29 mouse cellular contexts compared by ENCODE assay signal in the genomic region with DNA sequence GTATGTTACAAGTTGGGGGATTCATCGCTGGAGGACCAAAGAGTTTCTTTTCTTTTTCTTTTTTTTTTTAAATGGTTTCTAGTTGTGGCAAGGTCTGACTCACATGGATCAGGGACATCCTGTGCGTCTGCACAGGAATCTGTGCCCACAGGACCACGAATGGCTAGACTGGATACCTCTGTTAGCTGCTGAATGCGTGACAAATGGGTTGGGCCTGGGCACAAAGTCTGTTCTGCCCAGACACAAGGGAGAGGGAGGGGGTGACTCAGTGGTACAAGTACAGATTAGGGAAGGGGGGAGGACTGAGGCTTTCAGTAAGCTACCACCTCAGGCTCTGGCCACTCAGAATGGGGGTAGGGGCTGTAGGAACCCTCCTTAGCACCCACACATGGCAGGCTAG. TPM values are rescaled to one million over a fixed set of nuclear protein-coding genes. Genes with fewer than 3 reads are reported as not detected.
DNase-seq lines count a peak whose midpoint lies in the region; ATAC-seq and TF ChIP-seq lines count a peak whose summit lies in the region.
"Had no signal": no experiment of that assay in that cellular context is flagged by ENCODE, and none has a peak within 500 bp of the region (broad histone marks: within the 10 kb centered on the region; RNA-seq: fewer than 3 reads in every experiment).

No protein-coding gene starts in this region.

- H3K27ac ChIP-seq in kidney, postnatal 0 days: peak overlapping the region; percentile 54; the same call in 1 of the 2 replicates
- H3K27ac ChIP-seq in stomach, embryonic 14.5 days (ENCODE audit: low read length): 0 out of 2 replicates have a peak overlapping the region, but pooled peaks have one; percentile 55
- H3K27ac ChIP-seq: hindbrain, embryonic 14.5 days; intestine, embryonic 15.5 days; limb, embryonic 13.5 days; liver, embryonic 15.5 days had no signal

- no peak overlapping the region for H3K9ac ChIP-seq in kidney, postnatal 0 days (ENCODE audit: low read depth, low read length)
- H3K9ac ChIP-seq in stomach, embryonic 14.5 days (replicated peaks; ENCODE audit: low read depth, low read length): no peak overlapping the region
- H3K9ac ChIP-seq: hindbrain, embryonic 14.5 days; intestine, embryonic 15.5 days; limb, embryonic 13.5 days; liver, embryonic 15.5 days had no signal

- 0 out of 2 replicates have a peak, but pooled peaks cover 9% of the 10 kb centered on the region for H3K4me1 ChIP-seq in kidney, postnatal 0 days (replicated peaks; ENCODE audit: insufficient read depth, low read length)
- H3K4me1 ChIP-seq in stomach, embryonic 14.5 days (ENCODE audit: control insufficient read depth, insufficient read depth, low read length): no peaks in the 10 kb centered on the region
- H3K4me1 ChIP-seq: limb, embryonic 13.5 days; liver, embryonic 15.5 days had no signal

- H3K4me2 ChIP-seq in kidney, postnatal 0 days (ENCODE audit: low read length): no peak overlapping the region
- H3K4me2 ChIP-seq in stomach, embryonic 14.5 days (replicated peaks; ENCODE audit: low read depth, low read length): no peak overlapping the region
- H3K4me2 ChIP-seq: hindbrain, embryonic 14.5 days; intestine, embryonic 15.5 days; limb, embryonic 13.5 days; liver, embryonic 15.5 days had no signal

- peak; percentile 17 for DNase-seq in adrenal gland, adult 2 months
- DNase-seq in adrenal gland, adult 8-10 months: no peak
- DNase-seq in kidney, postnatal 0 days (ENCODE audit: low spot score): no peak
- no peak for DNase-seq in kidney, adult 8-10 months
- peak; percentile 75 for DNase-seq in Muller cell, postnatal 12 days (ENCODE audit: inconsistent ontology term)
- DNase-seq in liver: no peak
- no peak for DNase-seq in left cerebral cortex, adult 8-10 months (ENCODE audit: low spot score in 2 of 2)
- DNase-seq: B cell, adult 2 months; cerebellum, adult 8-10 months; gastrocnemius, postnatal 10 days; heart, postnatal 10 days; kidney, postnatal 36 days; layer of hippocampus, adult 9-11 months; thymus, postnatal 14 days had no signal

- H3K36me3 ChIP-seq in kidney, postnatal 0 days (ENCODE audit: insufficient read depth, low read length): 0 out of 2 replicates have a peak, but pooled peaks cover 2% of the 10 kb centered on the region
- no peaks in the 10 kb centered on the region for H3K36me3 ChIP-seq in stomach, embryonic 14.5 days (ENCODE audit: control insufficient read depth, insufficient read depth, low read length)

- ATAC-seq in kidney, postnatal 0 days (replicated peaks; ENCODE audit: low FRiP score, low read depth): no peak
- ATAC-seq in stomach, embryonic 14.5 days (ENCODE audit: insufficient number of reproducible peaks, insufficient read depth, low FRiP score, low read depth): no peak
- ATAC-seq: Patski had no signal

- WGBS in kidney, postnatal 0 days: 80% methylated on average over 4 of the region's 4 CpGs
- 81% methylated on average over 4 of the region's 4 CpGs for WGBS in stomach, embryonic 14.5 days

- no peaks in the 10 kb centered on the region for H3K27me3 ChIP-seq in kidney, postnatal 0 days (ENCODE audit: insufficient read depth, low read length)
- H3K27me3 ChIP-seq in stomach, embryonic 14.5 days (ENCODE audit: control insufficient read depth, insufficient read depth, low read length): no peaks in the 10 kb centered on the region
- H3K27me3 ChIP-seq: intestine, embryonic 15.5 days; limb, embryonic 13.5 days; liver, embryonic 15.5 days; Patski had no signal

- no peak overlapping the region for H3K4me3 ChIP-seq in kidney, postnatal 0 days (replicated peaks; ENCODE audit: low read depth, low read length)
- H3K4me3 ChIP-seq in stomach, embryonic 14.5 days (ENCODE audit: low read depth, low read length): no peak overlapping the region
- H3K4me3 ChIP-seq: intestine, embryonic 15.5 days; limb, embryonic 13.5 days; liver, embryonic 15.5 days had no signal

- no peak for TF ChIP-seq CTCF in kidney, postnatal 0 days (IDR thresholded peaks at IDR 0.05; ENCODE audit: low read depth)

- no peaks in the 10 kb centered on the region for H3K9me3 ChIP-seq in kidney, postnatal 0 days (replicated peaks; ENCODE audit: low read length)
- H3K9me3 ChIP-seq in stomach, embryonic 14.5 days (ENCODE audit: control insufficient read depth, low read depth, low read length): no peaks in the 10 kb centered on the region
- H3K9me3 ChIP-seq: intestine, embryonic 15.5 days; limb, embryonic 13.5 days; liver, embryonic 15.5 days had no signal

RNA-seq across cellular contexts. Expression of gene Gm10974, which starts 10.0 kb away (rescaled TPM):
- not detected for total RNA-seq in adrenal gland, adult 2 months (2021)
- not detected in 2 replicates for polyA plus RNA-seq in adrenal gland, adult 2 months (2012; rRNA removed)
- total RNA-seq in adrenal gland, adult 8-10 months (2022): not detected
- not detected in 2 replicates for polyA plus RNA-seq in kidney, postnatal 0 days (2015; fragmentation: Nextera tagmentation; extraction: Ambion mirVana)
- not detected in 2 replicates for polyA plus RNA-seq in stomach, embryonic 14.5 days (2014; fragmentation: Nextera tagmentation; extraction: Ambion mirVana)
- total RNA-seq in left cerebral cortex, adult 8-10 months (2022): not detected
- total RNA-seq: common myeloid progenitor, adult 5-6 weeks; gastrocnemius, postnatal 10 days; heart, adult 8-10 months; heart, postnatal 10 days; left cerebral cortex, postnatal 10 days; megakaryocyte progenitor cell, adult 5-6 weeks; midbrain, postnatal 0 days had no signal
- polyA plus RNA-seq: embryonic facial prominence, embryonic 14.5 days; forebrain, embryonic 11.5 days; frontal cortex, adult 2 months; hindbrain, embryonic 14.5 days; intestine, embryonic 15.5 days; limb, embryonic 13.5 days; liver, embryonic 15.5 days; midbrain, postnatal 0 days; neural tube, embryonic 11.5 days; Patski had no signal

RNA-seq across cellular contexts. Expression of gene Lrrk1, which starts 12.4 kb away (rescaled TPM):
- 10 to 100 TPM; 15.5 to 19.7 TPM for total RNA-seq in adrenal gland, adult 2 months (2021)
- polyA plus RNA-seq in adrenal gland, adult 2 months (2012; rRNA removed): 20.2 and 21.2 TPM in 2 replicates
- total RNA-seq in adrenal gland, adult 8-10 months (2022): 10 to 100 TPM; 15.9 to 27.3 (median 21.8) TPM
- 8.5 and 10.4 TPM in 2 replicates for polyA plus RNA-seq in kidney, postnatal 0 days (2015; fragmentation: Nextera tagmentation; extraction: Ambion mirVana)
- polyA plus RNA-seq in stomach, embryonic 14.5 days (2014; fragmentation: Nextera tagmentation; extraction: Ambion mirVana): 17.5 and 17.9 TPM in 2 replicates
- 1 to 10 TPM; 3.6 to 6.0 (median 5.2) TPM for total RNA-seq in left cerebral cortex, adult 8-10 months (2022)

RNA-seq across cellular contexts. Expression of gene Aldh1a3, which starts 51.6 kb away (rescaled TPM):
- 10 to 100 TPM in 1 of 2 experiments, 1 to 10 TPM in 1; 6.2 to 14.6 TPM for total RNA-seq in adrenal gland, adult 2 months (2021)
- 3.2 and 4.5 TPM in 2 replicates for polyA plus RNA-seq in adrenal gland, adult 2 months (2012; rRNA removed)
- 10 to 100 TPM; 17.9 to 26.2 (median 22.4) TPM for total RNA-seq in adrenal gland, adult 8-10 months (2022)
- polyA plus RNA-seq in kidney, postnatal 0 days (2015; fragmentation: Nextera tagmentation; extraction: Ambion mirVana): 47.0 and 54.1 TPM in 2 replicates
- polyA plus RNA-seq in stomach, embryonic 14.5 days (2014; fragmentation: Nextera tagmentation; extraction: Ambion mirVana): 11.4 and 11.5 TPM in 2 replicates
- 1 to 10 TPM in 1 of 4 experiments, under 1 TPM in 3; 0.53 to 1.0 (median 0.90) TPM for total RNA-seq in left cerebral cortex, adult 8-10 months (2022)

Comparison
In these comparisons a context has a peak if more than half of its experiments do, and no peak if none do; other contexts are left out.
1. DNase-seq: peak in adrenal gland, adult 2 months (single experiment) and Muller cell, postnatal 12 days (single experiment); none in adrenal gland, adult 8-10 months (single experiment), kidney, postnatal 0 days (single experiment), kidney, adult 8-10 months (0 of 2), liver (single experiment) and left cerebral cortex, adult 8-10 months (0 of 2).